Mouse (Mus musculus): ENCODE measurements around the gene Ncbp3. TPM values are rescaled to one million over a fixed set of nuclear protein-coding genes. Genes with fewer than 3 reads are reported as not detected.
"Not testable (repeated sequence)": the region's sequence is repeated elsewhere in the genome, so short reads cannot be mapped to it uniquely, and the experiment has no call there.

Ncbp3 gene
- polyA plus RNA-seq, 1 experiment from 2014 or later, result 11.1 TPM

- ATAC-seq (ENCODE audit: low FRiP score, low TSS enrichment), result no peak
- Histone ChIP-seq H3K4me3 (ENCODE audit: low read length) (no peak overlapping the region), H3K27ac (ENCODE audit: low read length) (no peak overlapping the region), H3K4me2 (replicated peaks; ENCODE audit: low read depth, low read length) (no peak overlapping the region), H3K9ac (replicated peaks; ENCODE audit: low read length) (no peak overlapping the region), H3K4me1 (ENCODE audit: insufficient read depth, low read length) (no peaks in the 10 kb centered on the region), H3K36me3 (ENCODE audit: insufficient read depth, low read length) (no peaks in the 10 kb centered on the region), H3K27me3 (ENCODE audit: insufficient read depth, low read length) (no peaks in the 10 kb centered on the region), H3K9me3 (ENCODE audit: low read length) (no peaks in the 10 kb centered on the region)
- 81% methylated on average over 11 of the region's 11 CpGs for WGBS
Observed at GRCm38 (mm10) chr11:73094231-73094995, 46.8 kb downstream of the Ncbp3 start.

GRCm38 (mm10) chr11:73098860-73099259, 51.3 kb downstream of the Ncbp3 start:
- Histone ChIP-seq H3K9ac (replicated peaks; ENCODE audit: low read length) (no peak overlapping the region), H3K4me3 (ENCODE audit: low read length) (no peak overlapping the region), H3K27ac (ENCODE audit: low read length) (no peak overlapping the region), H3K4me1 (ENCODE audit: insufficient read depth, low read length) (no peaks in the 10 kb centered on the region), H3K9me3 (ENCODE audit: low read length) (no peaks in the 10 kb centered on the region), H3K4me2 (replicated peaks; ENCODE audit: low read depth, low read length) (no peak overlapping the region), H3K27me3 (ENCODE audit: insufficient read depth, low read length) (no peaks in the 10 kb centered on the region), H3K36me3 (ENCODE audit: insufficient read depth, low read length) (no peaks in the 10 kb centered on the region)
- 60% methylated on average over 5 of the region's 5 CpGs for WGBS
- ATAC-seq (ENCODE audit: low FRiP score, low TSS enrichment), result no peak

- no peaks in the 10 kb centered on the region for H3K27me3 ChIP-seq (ENCODE audit: insufficient read depth, low read length)
- no peaks in the 10 kb centered on the region for H3K9me3 ChIP-seq (ENCODE audit: low read length)
- no peak for ATAC-seq (ENCODE audit: low FRiP score, low TSS enrichment)
- no peaks in the 10 kb centered on the region for H3K4me1 ChIP-seq (ENCODE audit: insufficient read depth, low read length)
- no peak overlapping the region for H3K27ac ChIP-seq (ENCODE audit: low read length)
- H3K4me2 ChIP-seq (replicated peaks; ENCODE audit: low read depth, low read length), result no peak overlapping the region
- no peaks in the 10 kb centered on the region for H3K36me3 ChIP-seq (ENCODE audit: insufficient read depth, low read length)
- H3K9ac ChIP-seq (replicated peaks; ENCODE audit: low read length), result no peak overlapping the region
- no peak overlapping the region for H3K4me3 ChIP-seq (ENCODE audit: low read length)
- WGBS, result 68% methylated on average over 14 of the region's 14 CpGs
Observed at GRCm38 (mm10) chr11:73099976-73100750, 52.6 kb downstream of the Ncbp3 start.

GRCm38 (mm10) chr11:73101308-73101707, 53.7 kb downstream of the Ncbp3 start:
- H3K4me2 ChIP-seq (replicated peaks; ENCODE audit: low read depth, low read length), result no peak overlapping the region
- H3K27ac ChIP-seq (ENCODE audit: low read length), result no peak overlapping the region
- no peaks in the 10 kb centered on the region for H3K9me3 ChIP-seq (ENCODE audit: low read length)
- H3K27me3 ChIP-seq (ENCODE audit: insufficient read depth, low read length), result no peaks in the 10 kb centered on the region
- no peaks in the 10 kb centered on the region for H3K4me1 ChIP-seq (ENCODE audit: insufficient read depth, low read length)
- WGBS, result 83% methylated on average over 4 of the region's 4 CpGs
- H3K4me3 ChIP-seq (ENCODE audit: low read length), result no peak overlapping the region
- no peaks in the 10 kb centered on the region for H3K36me3 ChIP-seq (ENCODE audit: insufficient read depth, low read length)
- no peak overlapping the region for H3K9ac ChIP-seq (replicated peaks; ENCODE audit: low read length)
- ATAC-seq (ENCODE audit: low FRiP score, low TSS enrichment), result no peak

- Histone ChIP-seq H3K27me3 (ENCODE audit: insufficient read depth, low read length) (no peaks in the 10 kb centered on the region), H3K27ac (ENCODE audit: low read length) (no peak overlapping the region), H3K4me2 (replicated peaks; ENCODE audit: low read depth, low read length) (no peak overlapping the region), H3K36me3 (ENCODE audit: insufficient read depth, low read length) (no peaks in the 10 kb centered on the region), H3K4me3 (ENCODE audit: low read length) (no peak overlapping the region), H3K4me1 (ENCODE audit: insufficient read depth, low read length) (no peaks in the 10 kb centered on the region), H3K9me3 (ENCODE audit: low read length) (no peaks in the 10 kb centered on the region), H3K9ac (replicated peaks; ENCODE audit: low read length) (no peak overlapping the region)
- no peak for ATAC-seq (ENCODE audit: low FRiP score, low TSS enrichment)
- whole genome bisulfite sequencing, result 83% methylated on average over 2 of the region's 3 CpGs
Observed at GRCm38 (mm10) chr11:73105246-73105645, 57.7 kb downstream of the Ncbp3 start.

GRCm38 (mm10) chr11:73107358-73107757, 59.8 kb downstream of the Ncbp3 start:
- not testable (repeated sequence) for ATAC-seq (ENCODE audit: low FRiP score, low TSS enrichment); H3K4me2 ChIP-seq (replicated peaks; ENCODE audit: low read depth, low read length)

GRCm38 (mm10) chr11:73108195-73108897, 60.8 kb downstream of the Ncbp3 start:
- Histone ChIP-seq H3K4me1 (ENCODE audit: insufficient read depth, low read length) (no peaks in the 10 kb centered on the region), H3K4me3 (ENCODE audit: low read length) (no peak overlapping the region), H3K9me3 (ENCODE audit: low read length) (no peaks in the 10 kb centered on the region), H3K36me3 (ENCODE audit: insufficient read depth, low read length) (no peaks in the 10 kb centered on the region), H3K9ac (replicated peaks; ENCODE audit: low read length) (no peak overlapping the region), H3K27me3 (ENCODE audit: insufficient read depth, low read length) (no peaks in the 10 kb centered on the region), H3K4me2 (replicated peaks; ENCODE audit: low read depth, low read length) (no peak overlapping the region), H3K27ac (ENCODE audit: low read length) (no peak overlapping the region)
- ATAC-seq (ENCODE audit: low FRiP score, low TSS enrichment), result no peak
- 74% methylated on average over 5 of the region's 5 CpGs for WGBS

More at GRCm38 (mm10) chr11:73107358-73107757, 59.8 kb downstream of the Ncbp3 start:
- not testable (repeated sequence) for H3K4me3 ChIP-seq (ENCODE audit: low read length); H3K4me1 ChIP-seq (ENCODE audit: insufficient read depth, low read length); H3K27me3 ChIP-seq (ENCODE audit: insufficient read depth, low read length); H3K27ac ChIP-seq (ENCODE audit: low read length); H3K9ac ChIP-seq (replicated peaks; ENCODE audit: low read length); H3K36me3 ChIP-seq (ENCODE audit: insufficient read depth, low read length); H3K9me3 ChIP-seq (ENCODE audit: low read length)
- 34% methylated on average over 3 of the region's 3 CpGs for WGBS

- Histone ChIP-seq H3K27me3 (ENCODE audit: insufficient read depth, low read length) (no peaks in the 10 kb centered on the region), H3K4me2 (replicated peaks; ENCODE audit: low read depth, low read length) (no peak overlapping the region), H3K4me3 (ENCODE audit: low read length) (no peak overlapping the region), H3K36me3 (ENCODE audit: insufficient read depth, low read length) (no peaks in the 10 kb centered on the region), H3K4me1 (ENCODE audit: insufficient read depth, low read length) (no peaks in the 10 kb centered on the region), H3K27ac (ENCODE audit: low read length) (no peak overlapping the region), H3K9me3 (ENCODE audit: low read length) (no peaks in the 10 kb centered on the region), H3K9ac (replicated peaks; ENCODE audit: low read length) (no peak overlapping the region)
- ATAC-seq (ENCODE audit: low FRiP score, low TSS enrichment), result peak; percentile 15; the same call in 1 of the 2 replicates
- WGBS, result 75% methylated on average over 14 of the region's 14 CpGs
Observed at GRCm38 (mm10) chr11:73108898-73109625, 61.5 kb downstream of the Ncbp3 start.

- Histone ChIP-seq H3K4me2 (replicated peaks; ENCODE audit: low read depth, low read length) (no peak overlapping the region), H3K36me3 (ENCODE audit: insufficient read depth, low read length) (no peaks in the 10 kb centered on the region), H3K9me3 (ENCODE audit: low read length) (no peaks in the 10 kb centered on the region), H3K27ac (ENCODE audit: low read length) (no peak overlapping the region), H3K4me3 (ENCODE audit: low read length) (no peak overlapping the region), H3K4me1 (ENCODE audit: insufficient read depth, low read length) (no peaks in the 10 kb centered on the region), H3K9ac (replicated peaks; ENCODE audit: low read length) (no peak overlapping the region), H3K27me3 (ENCODE audit: insufficient read depth, low read length) (no peaks in the 10 kb centered on the region)
- no peak for ATAC-seq (ENCODE audit: low FRiP score, low TSS enrichment)
- WGBS, result 80% methylated on average over 3 of the region's 3 CpGs
Observed at GRCm38 (mm10) chr11:73109941-73110340, 62.4 kb downstream of the Ncbp3 start.

Measured in kidney, embryonic 16.5 days (tissue).